Comparison of ENCODE assay signal across 8 mouse cellular contexts in the genomic region with DNA sequence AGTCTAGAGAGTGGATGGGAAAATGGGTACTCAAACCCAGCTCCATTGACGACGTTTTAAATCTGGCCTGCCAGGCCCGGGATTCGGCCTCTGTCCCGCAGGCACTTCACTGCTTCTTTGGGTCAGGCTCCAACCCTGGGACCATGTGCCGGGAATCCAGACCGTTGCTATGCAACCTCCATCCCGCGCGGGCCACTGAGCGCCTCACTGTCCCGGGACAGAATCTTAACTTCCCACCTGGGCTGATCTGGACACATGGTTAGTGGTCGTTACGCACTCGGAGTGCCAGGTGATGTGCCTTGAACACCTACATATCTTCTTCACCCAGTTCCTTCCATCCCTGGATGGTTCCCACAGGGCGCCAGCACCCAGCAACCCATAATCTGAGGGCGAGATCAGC. TPM values are rescaled to one million over a fixed set of nuclear protein-coding genes. Genes with fewer than 3 reads are reported as not detected.
DNase-seq lines count a peak whose midpoint lies in the region; ATAC-seq and TF ChIP-seq lines count a peak whose summit lies in the region.

No protein-coding gene starts in this region.

- ATAC-seq in lung, embryonic 16.5 days (ENCODE audit: low read depth) = peak; percentile 64
- ATAC-seq in hindbrain, embryonic 11.5 days (ENCODE audit: low FRiP score) = peak; percentile 63

- no peaks in the 10 kb centered on the region for H3K9me3 ChIP-seq in lung, embryonic 16.5 days (ENCODE audit: control insufficient read depth, low read length)
- H3K9me3 ChIP-seq in hindbrain, embryonic 11.5 days (ENCODE audit: control insufficient read depth, low read length) = no peaks in the 10 kb centered on the region

- DNase-seq in lung, postnatal 4 days = no peak
- DNase-seq in hindbrain, embryonic 11.5 days (ENCODE audit: low spot score) = peak; percentile 25
- peak; percentile 28 for DNase-seq in neural tube, embryonic 10.5 days (ENCODE audit: extremely low spot score, low spot score)
- no peak for DNase-seq in urinary bladder, postnatal 4 days (ENCODE audit: low spot score in 2 of 2)
- DNase-seq in left cerebral cortex, adult 9 months (ENCODE audit: low spot score in 2 of 2) = no peak
- DNase-seq in layer of hippocampus, postnatal 36 days = no peak

- TF ChIP-seq CTCF in cortical plate, adult 2 months (IDR thresholded peaks at IDR 0.05; ENCODE audit: extremely low read depth, insufficient read depth, low read length) = no peak

- no peaks in the 10 kb centered on the region for H3K4me1 ChIP-seq in lung, embryonic 16.5 days (replicated peaks; ENCODE audit: control insufficient read depth, insufficient read depth, low read length)
- H3K4me1 ChIP-seq in cortical plate, adult 2 months (ENCODE audit: control insufficient read depth, insufficient read depth, low read length) = no peaks in the 10 kb centered on the region
- no peaks in the 10 kb centered on the region for H3K4me1 ChIP-seq in hindbrain, embryonic 11.5 days (replicated peaks; ENCODE audit: control insufficient read depth, insufficient read depth, low read length)

- peak overlapping the region; percentile 72 for H3K4me2 ChIP-seq in lung, embryonic 16.5 days (ENCODE audit: low read depth, low read length)
- H3K4me2 ChIP-seq in hindbrain, embryonic 11.5 days (replicated peaks; ENCODE audit: low read depth, low read length) = peak overlapping the region; percentile 63

- no peak overlapping the region for H3K27ac ChIP-seq in lung, embryonic 16.5 days (ENCODE audit: low read length)
- H3K27ac ChIP-seq in cortical plate, adult 2 months (ENCODE audit: insufficient read depth, low read length) = no peak overlapping the region
- no peak overlapping the region; the same call in 1 of the 2 replicates for H3K27ac ChIP-seq in hindbrain, embryonic 11.5 days (ENCODE audit: low read depth, low read length)

- no peak for TF ChIP-seq POLR2A in cortical plate, adult 2 months (IDR thresholded peaks at IDR 0.05; ENCODE audit: extremely low read depth, insufficient read depth, low read length)

- H3K27me3 ChIP-seq in lung, embryonic 16.5 days (ENCODE audit: control insufficient read depth, insufficient read depth, low read depth, low read length) = no peaks in the 10 kb centered on the region
- H3K27me3 ChIP-seq in hindbrain, embryonic 11.5 days (ENCODE audit: control insufficient read depth, insufficient read depth, low read length) = peaks cover 4% of the 10 kb centered on the region; the same call in 1 of the 2 replicates

- peak overlapping the region; percentile 65 for H3K4me3 ChIP-seq in lung, embryonic 16.5 days (ENCODE audit: low read length)
- peak overlapping the region; percentile 81 for H3K4me3 ChIP-seq in cortical plate, adult 2 months (ENCODE audit: insufficient read depth, low read length)
- peak overlapping the region; percentile 57 for H3K4me3 ChIP-seq in hindbrain, embryonic 11.5 days (ENCODE audit: low read depth, low read length)

- H3K36me3 ChIP-seq in lung, embryonic 16.5 days (ENCODE audit: control insufficient read depth, insufficient read depth, low read length) = no peaks in the 10 kb centered on the region
- H3K36me3 ChIP-seq in hindbrain, embryonic 11.5 days (ENCODE audit: control insufficient read depth, insufficient read depth, low read length) = no peaks in the 10 kb centered on the region

- no peak overlapping the region for H3K9ac ChIP-seq in lung, embryonic 16.5 days (ENCODE audit: low read length)
- peak overlapping the region; percentile 71; the same call in 1 of the 2 replicates for H3K9ac ChIP-seq in hindbrain, embryonic 11.5 days (ENCODE audit: low read depth, low read length)

- WGBS in lung, embryonic 16.5 days = 8% methylated on average over 16 of the region's 17 CpGs
- 8% methylated on average over 17 of the region's 17 CpGs for WGBS in hindbrain, embryonic 11.5 days

RNA-seq across cellular contexts. Expression of a gene that starts 1.0 kb away (rescaled TPM):
- polyA plus RNA-seq in lung, embryonic 16.5 days (2015; fragmentation: Nextera tagmentation; extraction: Ambion mirVana) = 0.54 and 0.75 TPM in 2 replicates
- 86.2 and 93.6 TPM in 2 replicates for polyA plus RNA-seq in cortical plate, adult 2 months (2012; rRNA removed)
- polyA plus RNA-seq in hindbrain, embryonic 11.5 days (2014; fragmentation: Nextera tagmentation; extraction: Ambion mirVana) = 1.4 and 1.6 TPM in 2 replicates
- total RNA-seq in layer of hippocampus, postnatal 36 days (2021) = 100 to 1,000 TPM in 1 of 2 experiments, 10 to 100 TPM in 1; 98.3 to 101 TPM

RNA-seq across cellular contexts. Expression of a gene that starts 36.9 kb away (rescaled TPM):
- polyA plus RNA-seq in lung, embryonic 16.5 days (2015; fragmentation: Nextera tagmentation; extraction: Ambion mirVana) = 186 and 209 TPM in 2 replicates
- polyA plus RNA-seq in cortical plate, adult 2 months (2012; rRNA removed) = 148 and 151 TPM in 2 replicates
- 134 and 140 TPM in 2 replicates for polyA plus RNA-seq in hindbrain, embryonic 11.5 days (2014; fragmentation: Nextera tagmentation; extraction: Ambion mirVana)
- total RNA-seq in layer of hippocampus, postnatal 36 days (2021) = 10 to 100 TPM; 83.9 to 88.9 TPM

RNA-seq across cellular contexts. Expression of a gene that starts 37.0 kb away (rescaled TPM):
- 219 and 236 TPM in 2 replicates for polyA plus RNA-seq in lung, embryonic 16.5 days (2015; fragmentation: Nextera tagmentation; extraction: Ambion mirVana)
- polyA plus RNA-seq in cortical plate, adult 2 months (2012; rRNA removed) = 609 and 638 TPM in 2 replicates
- polyA plus RNA-seq in hindbrain, embryonic 11.5 days (2014; fragmentation: Nextera tagmentation; extraction: Ambion mirVana) = 191 and 206 TPM in 2 replicates
- 100 to 1,000 TPM; 194 to 202 TPM for total RNA-seq in layer of hippocampus, postnatal 36 days (2021)

RNA-seq across cellular contexts. Expression of a gene that starts 49.5 kb away (rescaled TPM):
- 5.0 and 7.4 TPM in 2 replicates for polyA plus RNA-seq in lung, embryonic 16.5 days (2015; fragmentation: Nextera tagmentation; extraction: Ambion mirVana)
- polyA plus RNA-seq in cortical plate, adult 2 months (2012; rRNA removed) = 21.1 and 23.5 TPM in 2 replicates
- polyA plus RNA-seq in hindbrain, embryonic 11.5 days (2014; fragmentation: Nextera tagmentation; extraction: Ambion mirVana) = 1.3 and 1.6 TPM in 2 replicates
- total RNA-seq in layer of hippocampus, postnatal 36 days (2021) = 1 to 10 TPM; 5.1 to 5.8 TPM

Comparison
In these comparisons a context has a peak if more than half of its experiments do, and no peak if none do; other contexts are left out.
1. DNase-seq: peak in hindbrain, embryonic 11.5 days (single experiment) and neural tube, embryonic 10.5 days (single experiment); none in lung, postnatal 4 days (0 of 2), urinary bladder, postnatal 4 days (0 of 2), left cerebral cortex, adult 9 months (0 of 2) and layer of hippocampus, postnatal 36 days (0 of 2).
2. RNA of a gene that starts 1.0 kb away (polyA plus RNA-seq): 86.2 to 93.6 TPM in cortical plate, adult 2 months; 1.4 to 1.6 TPM in hindbrain, embryonic 11.5 days and 0.54 to 0.75 TPM in lung, embryonic 16.5 days; every median in the first group is over 10 times any median in the second.
3. Peak in every context shown above with its lines, with median percentiles within 50 percentile points of each other: H3K4me3 ChIP-seq.